Mouse (Mus musculus) urinary bladder, adult 18-20 months (tissue): ENCODE results near the gene H2-M2.
"Not testable (repeated sequence)": the region's sequence is repeated elsewhere in the genome, so short reads cannot be mapped to it uniquely, and the experiment has no call there.

ENCODE experiments used
- DNase-seq, 2 experiments: peaks; one replicate each; pipeline ENCODE4 v3.0.0; 2022; ENCODE audit warnings: low spot score in 2 of 2, mixed read lengths in 2 of 2

Gene H2-M2

GRCm38 (mm10) chr17:37483452-37483851 is at the start of gene H2-M2:
Gene H2-M2, minus strand, starts transcription at chr17:37483552.
- DNase-seq, result no peak

DNA sequence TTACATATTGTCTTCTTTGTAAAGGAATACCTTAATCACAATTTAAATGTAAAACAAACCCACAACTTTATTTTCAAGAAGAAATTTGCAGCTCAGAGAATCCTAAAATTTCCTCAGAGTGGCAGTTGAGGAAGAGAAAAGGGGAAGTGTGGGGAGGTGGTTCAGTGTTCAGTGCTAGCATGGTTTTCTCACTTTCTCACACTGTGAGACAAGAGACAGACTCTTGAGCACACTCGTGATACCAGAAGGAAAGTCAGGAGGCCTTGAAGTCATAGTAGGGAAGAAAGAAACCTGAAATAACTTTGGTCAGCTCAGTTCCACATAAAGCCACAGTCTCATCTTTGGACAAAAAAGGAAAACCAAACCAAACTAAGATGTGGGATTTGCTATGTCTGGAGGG is 42.1 kb upstream of the H2-M2 start:
- not testable (repeated sequence) for DNase-seq

DNA sequence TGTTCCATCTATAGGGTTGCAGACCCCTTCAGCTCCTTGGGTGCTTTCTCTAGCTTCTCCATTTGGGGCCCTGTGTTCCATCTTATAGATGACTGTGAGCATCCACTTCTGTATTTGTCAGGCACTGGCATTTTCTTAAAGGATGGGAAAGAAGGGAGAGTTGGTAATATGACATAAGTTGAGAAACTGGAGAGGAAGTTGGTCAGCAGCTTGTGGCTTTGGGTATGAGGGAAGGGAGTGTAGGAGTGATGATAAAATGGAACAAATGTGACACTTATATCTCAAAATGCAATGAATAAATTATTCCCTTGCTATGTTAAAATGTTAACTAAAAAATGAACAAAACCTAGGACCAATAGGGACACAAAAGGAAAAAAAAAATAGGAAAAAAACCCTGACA is 41.3 kb upstream of the H2-M2 start:
- DNase-seq, result not testable (repeated sequence)

DNA sequence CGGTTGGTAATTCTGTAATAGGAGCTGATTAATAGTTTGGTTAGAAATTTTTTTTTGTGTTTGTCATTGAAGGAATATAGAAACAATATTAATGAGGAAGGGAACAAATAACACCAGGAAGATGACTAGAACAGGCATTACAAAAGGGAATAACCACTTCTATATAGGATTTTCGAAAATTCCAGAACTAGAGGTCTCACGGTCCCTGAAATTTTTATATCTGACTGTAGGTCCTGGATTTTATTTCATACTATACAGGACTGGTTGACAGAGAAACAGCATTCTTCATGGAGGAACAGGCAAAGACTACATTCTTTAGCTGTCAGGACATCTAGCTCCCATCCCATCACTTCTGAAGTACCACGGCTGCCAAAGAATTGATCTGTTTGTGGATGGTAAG is 24.4 kb upstream of the H2-M2 start, which contains the start of gene Olfr111:
Gene Olfr111, plus strand, starts transcription at position 301 of the 400 bp plus-strand sequence.
- no peak for DNase-seq

GRCm38 (mm10) chr17:37491930-37492518 is 8.7 kb upstream of the H2-M2 start, which contains the start of gene Olfr110:
Gene Olfr110, plus strand, starts transcription at chr17:37492468.
- no peak for DNase-seq

GRCm38 (mm10) chr17:37458616-37459015 is 24.7 kb downstream of the H2-M2 start, which contains the start of gene Olfr109:
Gene Olfr109, plus strand, starts transcription at chr17:37458916.
- no peak for DNase-seq

DNA sequence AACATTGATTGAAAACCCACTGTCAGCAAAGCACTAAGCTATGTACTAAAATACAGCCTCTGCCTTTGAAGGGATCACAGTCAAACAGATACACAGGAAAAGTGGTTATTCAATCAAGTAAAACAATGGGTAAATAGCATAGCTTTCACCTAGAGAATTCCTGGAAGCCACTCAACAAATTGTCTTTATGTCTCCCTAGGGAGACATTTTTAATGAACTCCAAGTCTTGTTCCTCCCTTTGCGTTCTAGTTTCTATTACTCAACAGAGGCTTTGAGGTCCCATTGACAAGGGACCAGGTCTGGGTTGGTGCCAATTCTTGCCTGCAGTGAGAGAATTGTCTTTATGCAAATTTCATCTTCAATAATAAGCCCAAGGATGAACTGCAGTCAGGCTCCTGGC is 38.2 kb downstream of the H2-M2 start, which contains the start of gene Olfr108:
Gene Olfr108, plus strand, starts transcription at position 301 of the 400 bp plus-strand sequence.
- no peak for DNase-seq
